Mouse (Mus musculus): ENCODE measurements at regions not wholly inside any gene's neighbourhood (a gene's known extent, or its start where the extent isn't known, plus 50 kb on each side); places are given as distances from the start of the nearest gene placed in this dataset.
A peak's percentile ranks its signal among the peaks of the same experiment; 100 is the strongest.

- Histone ChIP-seq H3K4me3 (replicated peaks; ENCODE audit: low read depth, low read length) (no peak overlapping the region), H3K4me1 (replicated peaks; ENCODE audit: insufficient read depth, low read length) (no peaks in the 10 kb centered on the region), H3K9me3 (replicated peaks; ENCODE audit: low read length) (no peaks in the 10 kb centered on the region), H3K9ac (ENCODE audit: low read depth, low read length) (no peak overlapping the region), H3K27ac (no peak overlapping the region), H3K36me3 (ENCODE audit: insufficient read depth, low read length) (no peaks in the 10 kb centered on the region), H3K27me3 (ENCODE audit: insufficient read depth, low read length) (no peaks in the 10 kb centered on the region), H3K4me2 (ENCODE audit: low read length) (no peak overlapping the region)
- no peak for ATAC-seq (replicated peaks; ENCODE audit: low FRiP score, low read depth)
- TF ChIP-seq CTCF (IDR thresholded peaks at IDR 0.05; ENCODE audit: low read depth), result no peak
- WGBS, result 83% methylated on average over 11 of the region's 11 CpGs
- DNase-seq (ENCODE audit: low spot score), result no peak
Measured at GRCm38 (mm10) chr7:70929935-70930334, 421.4 kb downstream of the Gm10295 start.

DNA sequence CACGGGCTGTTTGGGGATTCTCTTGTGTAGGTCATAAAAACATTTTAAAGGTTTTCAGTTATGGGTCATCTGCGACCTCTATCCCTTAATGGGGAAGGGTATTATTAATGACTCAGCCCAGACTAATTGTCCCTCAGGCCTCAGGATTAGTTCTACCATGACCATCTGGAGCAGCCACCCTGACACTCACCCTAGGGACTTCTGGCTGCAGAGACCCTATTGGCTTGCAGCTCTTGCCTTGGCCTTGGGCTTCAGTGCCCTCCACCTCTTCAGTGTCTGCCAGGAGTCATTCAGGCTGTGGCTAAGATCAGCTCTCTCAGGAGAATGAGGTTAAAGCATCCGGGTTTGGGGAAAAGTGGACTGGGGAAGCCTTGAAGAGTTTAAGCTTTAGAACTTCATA lies 423.3 kb downstream of the Gm10295 start:
- no peak overlapping the region for H3K27ac ChIP-seq
- no peak overlapping the region for H3K9ac ChIP-seq (ENCODE audit: low read depth, low read length)
- H3K4me1 ChIP-seq (replicated peaks; ENCODE audit: insufficient read depth, low read length), result no peaks in the 10 kb centered on the region
- DNase-seq (ENCODE audit: low spot score) (no peak), ATAC-seq (replicated peaks; ENCODE audit: low FRiP score, low read depth) (no peak)
- no peak for TF ChIP-seq CTCF (IDR thresholded peaks at IDR 0.05; ENCODE audit: low read depth)
- no peaks in the 10 kb centered on the region for H3K27me3 ChIP-seq (ENCODE audit: insufficient read depth, low read length)
- no peak overlapping the region for H3K4me3 ChIP-seq (replicated peaks; ENCODE audit: low read depth, low read length)
- no peaks in the 10 kb centered on the region for H3K9me3 ChIP-seq (replicated peaks; ENCODE audit: low read length)
- H3K4me2 ChIP-seq (ENCODE audit: low read length), result no peak overlapping the region
- 76% methylated on average over 3 of the region's 3 CpGs for WGBS
- H3K36me3 ChIP-seq (ENCODE audit: insufficient read depth, low read length), result no peaks in the 10 kb centered on the region

DNA sequence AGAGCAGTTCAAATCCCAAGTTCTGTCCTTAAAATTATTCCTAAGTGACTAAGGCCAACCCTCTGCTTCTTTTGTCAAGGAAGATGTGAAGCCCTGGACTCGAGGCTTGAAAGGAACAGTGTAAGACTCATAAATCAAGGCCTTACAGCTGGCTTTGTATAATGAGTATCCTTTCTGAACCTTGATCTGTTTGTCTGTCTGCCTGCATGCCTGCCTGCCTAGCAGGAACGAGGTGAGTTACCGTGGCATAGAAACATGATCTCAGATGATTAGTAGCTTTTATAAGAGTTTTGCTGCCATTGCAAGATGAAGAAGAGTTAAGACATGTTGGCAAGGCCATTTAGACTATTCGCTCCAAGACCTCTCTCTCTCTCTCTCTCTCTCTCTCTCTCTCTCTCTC lies 434.3 kb downstream of the Gm10295 start:
- no peak for ATAC-seq (replicated peaks; ENCODE audit: low FRiP score, low read depth)
- no peaks in the 10 kb centered on the region for H3K36me3 ChIP-seq (ENCODE audit: insufficient read depth, low read length)
- TF ChIP-seq CTCF (IDR thresholded peaks at IDR 0.05; ENCODE audit: low read depth), result no peak
- no peaks in the 10 kb centered on the region for H3K4me1 ChIP-seq (replicated peaks; ENCODE audit: insufficient read depth, low read length)
- H3K9ac ChIP-seq (ENCODE audit: low read depth, low read length), result no peak overlapping the region
- no peaks in the 10 kb centered on the region for H3K27me3 ChIP-seq (ENCODE audit: insufficient read depth, low read length)
- H3K4me3 ChIP-seq (replicated peaks; ENCODE audit: low read depth, low read length), result no peak overlapping the region
- no peak overlapping the region for H3K4me2 ChIP-seq (ENCODE audit: low read length)
- no peaks in the 10 kb centered on the region for H3K9me3 ChIP-seq (replicated peaks; ENCODE audit: low read length)
- 27% methylated on average over 4 of the region's 4 CpGs for WGBS
- DNase-seq (ENCODE audit: low spot score), result peak; percentile 4
- no peak overlapping the region for H3K27ac ChIP-seq

GRCm38 (mm10) chr7:70908921-70909320 lies 442.4 kb downstream of the Gm10295 start:
- no peak overlapping the region for H3K9ac ChIP-seq (ENCODE audit: low read depth, low read length)
- H3K27me3 ChIP-seq (ENCODE audit: insufficient read depth, low read length), result no peaks in the 10 kb centered on the region
- ATAC-seq (replicated peaks; ENCODE audit: low FRiP score, low read depth), result no peak
- 66% methylated on average over 3 of the region's 3 CpGs for WGBS
- no peak for DNase-seq (ENCODE audit: low spot score)
- H3K27ac ChIP-seq, result no peak overlapping the region
- TF ChIP-seq CTCF (IDR thresholded peaks at IDR 0.05; ENCODE audit: low read depth), result no peak
- no peaks in the 10 kb centered on the region for H3K9me3 ChIP-seq (replicated peaks; ENCODE audit: low read length)
- no peak overlapping the region for H3K4me3 ChIP-seq (replicated peaks; ENCODE audit: low read depth, low read length)
- no peak overlapping the region for H3K4me2 ChIP-seq (ENCODE audit: low read length)
- no peaks in the 10 kb centered on the region for H3K36me3 ChIP-seq (ENCODE audit: insufficient read depth, low read length)
- H3K4me1 ChIP-seq (replicated peaks; ENCODE audit: insufficient read depth, low read length), result no peaks in the 10 kb centered on the region

DNA sequence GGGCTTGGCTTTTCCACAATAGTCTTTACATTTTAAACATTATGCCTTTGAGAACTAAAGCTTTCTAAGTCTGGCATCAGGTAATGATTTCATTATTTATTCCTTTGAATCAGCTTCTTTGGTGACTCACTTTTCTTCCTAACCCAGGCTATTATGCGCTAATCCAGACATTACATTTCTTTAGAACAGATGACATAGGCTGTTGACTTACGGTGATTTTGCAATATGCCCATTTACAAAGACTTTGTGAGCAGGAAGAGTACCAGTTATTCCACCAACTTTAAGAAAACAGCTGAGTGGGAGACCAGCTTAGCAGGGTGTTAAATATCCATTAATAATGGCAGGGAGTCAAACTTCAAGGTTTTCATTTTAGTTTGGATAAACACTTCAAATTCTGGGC lies 459.6 kb downstream of the Gm10295 start:
- ATAC-seq (replicated peaks; ENCODE audit: low FRiP score, low read depth) (no peak), DNase-seq (ENCODE audit: low spot score) (no peak)
- WGBS, result 93% methylated on average over 2 of the region's 2 CpGs

DNA sequence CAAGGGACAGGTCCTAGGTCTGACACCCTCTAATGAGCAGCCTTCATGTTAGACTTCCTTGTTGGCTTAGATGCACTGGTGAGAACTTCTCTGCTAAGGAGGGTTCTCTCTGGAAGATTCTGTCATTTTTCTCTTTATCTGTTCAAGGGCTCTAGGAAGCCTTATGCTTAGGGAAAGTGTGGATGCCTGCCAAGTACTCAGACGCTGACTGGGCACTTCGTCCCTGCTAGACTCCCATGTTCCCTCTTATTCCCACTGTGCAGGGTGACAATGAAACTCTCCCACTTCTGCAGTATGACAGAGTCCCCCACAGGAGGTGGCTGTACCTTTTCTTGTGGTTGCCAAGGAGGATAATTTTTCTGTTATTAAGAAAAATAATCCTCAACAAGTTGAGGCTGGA lies 470.8 kb downstream of the Gm10295 start:
- no peaks in the 10 kb centered on the region for H3K4me1 ChIP-seq (replicated peaks; ENCODE audit: insufficient read depth, low read length)
- no peak overlapping the region for H3K4me3 ChIP-seq (replicated peaks; ENCODE audit: low read depth, low read length)
- H3K4me2 ChIP-seq (ENCODE audit: low read length), result no peak overlapping the region
- H3K36me3 ChIP-seq (ENCODE audit: insufficient read depth, low read length), result no peaks in the 10 kb centered on the region
- 63% methylated on average over 2 of the region's 2 CpGs for WGBS
- no peak for DNase-seq (ENCODE audit: low spot score)
- no peak for ATAC-seq (replicated peaks; ENCODE audit: low FRiP score, low read depth)
- H3K27me3 ChIP-seq (ENCODE audit: insufficient read depth, low read length), result no peaks in the 10 kb centered on the region
- TF ChIP-seq CTCF (IDR thresholded peaks at IDR 0.05; ENCODE audit: low read depth), result no peak
- H3K9ac ChIP-seq (ENCODE audit: low read depth, low read length), result no peak overlapping the region
- no peaks in the 10 kb centered on the region for H3K9me3 ChIP-seq (replicated peaks; ENCODE audit: low read length)
- no peak overlapping the region for H3K27ac ChIP-seq

More for the DNA sequence above, 459.6 kb downstream of the Gm10295 start:
- Histone ChIP-seq H3K4me1 (replicated peaks; ENCODE audit: insufficient read depth, low read length) (no peaks in the 10 kb centered on the region), H3K36me3 (ENCODE audit: insufficient read depth, low read length) (no peaks in the 10 kb centered on the region), H3K27ac (no peak overlapping the region), H3K4me3 (replicated peaks; ENCODE audit: low read depth, low read length) (no peak overlapping the region), H3K9me3 (replicated peaks; ENCODE audit: low read length) (no peaks in the 10 kb centered on the region), H3K4me2 (ENCODE audit: low read length) (no peak overlapping the region), H3K9ac (ENCODE audit: low read depth, low read length) (no peak overlapping the region), H3K27me3 (ENCODE audit: insufficient read depth, low read length) (no peaks in the 10 kb centered on the region)
- TF ChIP-seq CTCF (IDR thresholded peaks at IDR 0.05; ENCODE audit: low read depth), result no peak

- TF ChIP-seq CTCF (IDR thresholded peaks at IDR 0.05; ENCODE audit: low read depth), result no peak
- H3K9ac ChIP-seq (ENCODE audit: low read depth, low read length), result no peak overlapping the region
- DNase-seq (ENCODE audit: low spot score) (no peak), ATAC-seq (replicated peaks; ENCODE audit: low FRiP score, low read depth) (no peak)
- no peak overlapping the region for H3K4me2 ChIP-seq (ENCODE audit: low read length)
- no peaks in the 10 kb centered on the region for H3K9me3 ChIP-seq (replicated peaks; ENCODE audit: low read length)
- no peaks in the 10 kb centered on the region for H3K36me3 ChIP-seq (ENCODE audit: insufficient read depth, low read length)
- WGBS, result 61% methylated on average over 2 of the region's 2 CpGs
- no peaks in the 10 kb centered on the region for H3K4me1 ChIP-seq (replicated peaks; ENCODE audit: insufficient read depth, low read length)
- no peaks in the 10 kb centered on the region for H3K27me3 ChIP-seq (ENCODE audit: insufficient read depth, low read length)
- H3K27ac ChIP-seq, result no peak overlapping the region
- H3K4me3 ChIP-seq (replicated peaks; ENCODE audit: low read depth, low read length), result no peak overlapping the region
Measured at GRCm38 (mm10) chr7:70874393-70874792, 476.9 kb downstream of the Gm10295 start.

Measured in kidney, postnatal 0 days (tissue).